Mouse (Mus musculus): Measurements from ENCODE around the gene Cyb5r3.

- TF ChIP-seq CTCF (IDR thresholded peaks at IDR 0.05; ENCODE audit: extremely low read depth, insufficient read depth, insufficient read length, insufficient replicate concordance): no peak
- no peak for TF ChIP-seq POLR2A (IDR thresholded peaks at IDR 0.05; ENCODE audit: low read depth, low read length)
These were observed 30.0 kb upstream of the Cyb5r3 start for GRCm38 (mm10) chr15:83202412-83202811.

All from spleen, adult 2 months (tissue).